Comparison of ENCODE assay signal across 8 mouse cellular contexts in genomic region chr1:172147835-172148278, GRCm38 (mm10). TPM values are rescaled to one million over a fixed set of nuclear protein-coding genes. Genes with fewer than 3 reads are reported as not detected.
DNase-seq lines count a peak whose midpoint lies in the region; ATAC-seq and TF ChIP-seq lines count a peak whose summit lies in the region.

Dcaf8 (plus strand) TSS chr1:172148084.

- no peaks in the 10 kb centered on the region for H3K4me1 ChIP-seq in ES-Bruce4 (ENCODE audit: control insufficient read depth, insufficient read depth, low read length)
- H3K4me1 ChIP-seq in forebrain, embryonic 13.5 days: peaks cover 32% of the 10 kb centered on the region
- H3K4me1 ChIP-seq in liver, postnatal 0 days (ENCODE audit: insufficient read depth): peaks cover 22% of the 10 kb centered on the region
- H3K4me1 ChIP-seq in neural tube, embryonic 14.5 days (ENCODE audit: control insufficient read depth, insufficient read depth, low read length): peaks cover 7% of the 10 kb centered on the region

- under 1% methylated on average over 42 of the region's 42 CpGs for WGBS in forebrain, embryonic 13.5 days
- 1% methylated on average over 42 of the region's 42 CpGs for whole genome bisulfite sequencing in large intestine, adult 2 months
- under 1% methylated on average over 42 of the region's 42 CpGs for WGBS in liver, postnatal 0 days (ENCODE audit: insufficient replicate concordance)
- under 1% methylated on average over 34 of the region's 42 CpGs for WGBS in neural tube, embryonic 14.5 days

- H3K9me3 ChIP-seq in ES-Bruce4 (replicated peaks; ENCODE audit: control insufficient read depth, insufficient read depth, low read length, poor library complexity, severe bottlenecking): no peaks in the 10 kb centered on the region
- no peaks in the 10 kb centered on the region for H3K9me3 ChIP-seq in forebrain, embryonic 13.5 days (replicated peaks)
- no peaks in the 10 kb centered on the region for H3K9me3 ChIP-seq in liver, postnatal 0 days (ENCODE audit: low read length)
- H3K9me3 ChIP-seq in neural tube, embryonic 14.5 days (ENCODE audit: control insufficient read depth, low read length): no peaks in the 10 kb centered on the region

- H3K27me3 ChIP-seq in ES-Bruce4 (ENCODE audit: control insufficient read depth, insufficient read depth, low read length, poor library complexity, severe bottlenecking): no peaks in the 10 kb centered on the region
- H3K27me3 ChIP-seq in forebrain, embryonic 13.5 days: no peaks in the 10 kb centered on the region
- H3K27me3 ChIP-seq in liver, postnatal 0 days (ENCODE audit: insufficient read depth, low read length): no peaks in the 10 kb centered on the region
- H3K27me3 ChIP-seq in neural tube, embryonic 14.5 days (ENCODE audit: control insufficient read depth, insufficient read depth, low read length): no peaks in the 10 kb centered on the region

- peak; percentile 98 for ATAC-seq in cerebellum, adult (ENCODE audit: insufficient number of reproducible peaks, low FRiP score, low TSS enrichment)
- ATAC-seq in forebrain, embryonic 13.5 days: peak; percentile 99
- peak; percentile 99 for ATAC-seq in liver, postnatal 0 days
- peak; percentile 99 for ATAC-seq in neural tube, embryonic 14.5 days (ENCODE audit: low read depth)

- H3K27ac ChIP-seq in ES-Bruce4 (ENCODE audit: insufficient read depth, low read length): peak within 1 kb of the TSS; percentile 79
- peak within 1 kb of the TSS; percentile 90 for H3K27ac ChIP-seq in forebrain, embryonic 13.5 days
- H3K27ac ChIP-seq in liver, postnatal 0 days (ENCODE audit: low read depth): peak within 1 kb of the TSS; percentile 99
- H3K27ac ChIP-seq in neural tube, embryonic 14.5 days (ENCODE audit: low read depth, low read length): peak within 1 kb of the TSS; percentile 88

- peak within 1 kb of the TSS; percentile 77 for H3K4me2 ChIP-seq in forebrain, embryonic 13.5 days
- peak within 1 kb of the TSS; percentile 69 for H3K4me2 ChIP-seq in liver, postnatal 0 days (ENCODE audit: low read depth, low read length)
- peak within 1 kb of the TSS; percentile 51 for H3K4me2 ChIP-seq in neural tube, embryonic 14.5 days (ENCODE audit: low read depth, low read length)

- H3K36me3 ChIP-seq in ES-Bruce4 (ENCODE audit: control insufficient read depth, insufficient read depth, low read length, poor library complexity, severe bottlenecking): peaks cover 16% of the 10 kb centered on the region
- peaks cover 29% of the 10 kb centered on the region for H3K36me3 ChIP-seq in forebrain, embryonic 13.5 days (ENCODE audit: poor library complexity, severe bottlenecking)
- H3K36me3 ChIP-seq in liver, postnatal 0 days (replicated peaks; ENCODE audit: insufficient read depth, low read length): peaks cover 29% of the 10 kb centered on the region
- H3K36me3 ChIP-seq in neural tube, embryonic 14.5 days (ENCODE audit: control insufficient read depth, insufficient read depth, low read length): peaks cover 10% of the 10 kb centered on the region; the same call in 1 of the 2 replicates

- H3K4me3 ChIP-seq in ES-Bruce4 (ENCODE audit: low read depth, low read length): peak within 1 kb of the TSS; percentile 96
- H3K4me3 ChIP-seq in forebrain, embryonic 13.5 days: peak within 1 kb of the TSS; percentile 93
- H3K4me3 ChIP-seq in liver, postnatal 0 days (ENCODE audit: low read depth, low read length): peak within 1 kb of the TSS; percentile 100
- peak within 1 kb of the TSS; percentile 89 for H3K4me3 ChIP-seq in neural tube, embryonic 14.5 days (ENCODE audit: low read depth, low read length)

- 0 out of 2 replicates have a peak, but pooled peaks have one; percentile 39 for TF ChIP-seq EP300 in ES-Bruce4 (IDR thresholded peaks at IDR 0.05; ENCODE audit: insufficient read depth, low read depth, low read length)
- no peak for TF ChIP-seq EP300 in liver, postnatal 0 days (IDR thresholded peaks at IDR 0.05; ENCODE audit: low read depth)

- TF ChIP-seq POLR2A in ES-Bruce4 (IDR thresholded peaks at IDR 0.05; ENCODE audit: insufficient read depth, low read length): peak; percentile 35

- DNase-seq in heart, postnatal 10 days: peak; percentile 99
- DNase-seq in large intestine, adult 2 months (ENCODE audit: low read depth, low spot score): peak; percentile 76
- peak; percentile 98 for DNase-seq in liver, postnatal 0 days
- DNase-seq in testis, postnatal 10 days (ENCODE audit: low spot score): peak; percentile 98

- intact Hi-C loops in heart, postnatal 10 days (cut with DNase I): loop anchor here (5.0 kb wide), 1 partner anchor 99 kb away; no protein-coding TSS in a partner anchor

- TF ChIP-seq CTCF in ES-Bruce4 (IDR thresholded peaks at IDR 0.05; ENCODE audit: low read depth, low read length): no peak
- no peak for TF ChIP-seq CTCF in liver, postnatal 0 days (IDR thresholded peaks at IDR 0.05; ENCODE audit: low read depth)

- H3K9ac ChIP-seq in ES-Bruce4 (ENCODE audit: low read depth, poor library complexity, severe bottlenecking): peak within 1 kb of the TSS; percentile 96
- H3K9ac ChIP-seq in forebrain, embryonic 13.5 days: peak within 1 kb of the TSS; percentile 99
- H3K9ac ChIP-seq in liver, postnatal 0 days (replicated peaks): peak within 1 kb of the TSS; percentile 100
- peak within 1 kb of the TSS; percentile 98 for H3K9ac ChIP-seq in neural tube, embryonic 14.5 days (replicated peaks; ENCODE audit: low read depth, low read length)

RNA-seq across cellular contexts. Expression of gene Dcaf8, which starts in this region (rescaled TPM):
- 98.6 and 103 TPM in 2 replicates for polyA plus RNA-seq in ES-Bruce4 (2011; ENCODE audit: insufficient read depth, insufficient read length, low read depth, missing spikeins)
- 112 and 125 TPM in 2 replicates for polyA plus RNA-seq in forebrain, embryonic 13.5 days (2015; fragmentation: Nextera tagmentation; extraction: Ambion mirVana)
- total RNA-seq in heart, postnatal 10 days (2021): 100 to 1,000 TPM; 119 to 130 TPM
- polyA plus RNA-seq in large intestine, adult 2 months (2012; rRNA removed): 25.3 and 37.6 TPM in 2 replicates
- 43.0 and 48.3 TPM in 2 replicates for polyA plus RNA-seq in liver, postnatal 0 days (2015; fragmentation: Nextera tagmentation; extraction: Ambion mirVana)
- 72.3 and 86.0 TPM in 2 replicates for polyA plus RNA-seq in neural tube, embryonic 14.5 days (2014; fragmentation: Nextera tagmentation; extraction: Ambion mirVana)

Comparison
In these comparisons a context has a peak if more than half of its experiments do, and no peak if none do; other contexts are left out.
1. Peak in every context shown above with its lines: DNase-seq, ATAC-seq, H3K4me3 ChIP-seq and H3K27ac ChIP-seq.